Mouse (Mus musculus) embryo, embryonic 11 days (tissue): ENCODE measurements around the gene Set.
"Not testable (repeated sequence)": the region's sequence is repeated elsewhere in the genome, so short reads cannot be mapped to it uniquely, and the experiment has no call there.

ENCODE experiments used
- DNase-seq: peaks from one replicate; pipeline ENCODE4 v3.0.0-alpha.2; 2015

The Set gene

GRCm38 (mm10) chr2:30057223-30057904 is at the start of gene Set:
TSS of gene Set (plus strand) at chr2:30057378.
- peak; percentile 59 for DNase-seq

GRCm38 (mm10) chr2:30009101-30009500 is 48.1 kb upstream of the Set start:
- no peak for DNase-seq

GRCm38 (mm10) chr2:30010840-30011281 is 46.3 kb upstream of the Set start:
- no peak for DNase-seq

- no peak for DNase-seq
Measured at GRCm38 (mm10) chr2:30014326-30014966, 42.7 kb upstream of the Set start.

GRCm38 (mm10) chr2:30025454-30025853 is 31.7 kb upstream of the Set start:
- DNase-seq: no peak

- DNase-seq: no peak
Measured at GRCm38 (mm10) chr2:30026997-30027396, 30.2 kb upstream of the Set start.

- peak; percentile 16 for DNase-seq
Measured at GRCm38 (mm10) chr2:30032244-30032846, 24.8 kb upstream of the Set start.

GRCm38 (mm10) chr2:30032957-30033356 is 24.2 kb upstream of the Set start:
- no peak for DNase-seq

- no peak for DNase-seq
Measured at GRCm38 (mm10) chr2:30037762-30038161, 19.4 kb upstream of the Set start.

- DNase-seq: no peak
Measured at GRCm38 (mm10) chr2:30038370-30038769, 18.8 kb upstream of the Set start.

- DNase-seq: no peak
Measured at GRCm38 (mm10) chr2:30039687-30040086, 17.5 kb upstream of the Set start.

GRCm38 (mm10) chr2:30042445-30042844 is 14.7 kb upstream of the Set start:
- peak; percentile 92 for DNase-seq

GRCm38 (mm10) chr2:30044550-30044949 is 12.6 kb upstream of the Set start:
- DNase-seq: no peak

GRCm38 (mm10) chr2:30047127-30047526 is 10.1 kb upstream of the Set start:
- no peak for DNase-seq

- no peak for DNase-seq
Measured at GRCm38 (mm10) chr2:30048101-30048501, 9.1 kb upstream of the Set start.

- peak; percentile 98 for DNase-seq
Measured at GRCm38 (mm10) chr2:30048699-30049388, 8.3 kb upstream of the Set start, which contains the start of gene Wdr34. TSS of gene Wdr34 (minus strand) at chr2:30048881.

- no peak for DNase-seq
Measured at GRCm38 (mm10) chr2:30049831-30050230, 7.3 kb upstream of the Set start.

- DNase-seq: no peak
Measured at GRCm38 (mm10) chr2:30051992-30052761, 5.0 kb upstream of the Set start.

GRCm38 (mm10) chr2:30055310-30055709 is 1.9 kb upstream of the Set start:
- DNase-seq: not testable (repeated sequence)

- DNase-seq: no peak
Measured at GRCm38 (mm10) chr2:30056736-30057135, 442 bp upstream of the Set start.

GRCm38 (mm10) chr2:30058418-30058817 is 1.2 kb downstream of the Set start:
- DNase-seq: no peak
